Comparison of ENCODE assay signal across 20 mouse cellular contexts in the genomic region with DNA sequence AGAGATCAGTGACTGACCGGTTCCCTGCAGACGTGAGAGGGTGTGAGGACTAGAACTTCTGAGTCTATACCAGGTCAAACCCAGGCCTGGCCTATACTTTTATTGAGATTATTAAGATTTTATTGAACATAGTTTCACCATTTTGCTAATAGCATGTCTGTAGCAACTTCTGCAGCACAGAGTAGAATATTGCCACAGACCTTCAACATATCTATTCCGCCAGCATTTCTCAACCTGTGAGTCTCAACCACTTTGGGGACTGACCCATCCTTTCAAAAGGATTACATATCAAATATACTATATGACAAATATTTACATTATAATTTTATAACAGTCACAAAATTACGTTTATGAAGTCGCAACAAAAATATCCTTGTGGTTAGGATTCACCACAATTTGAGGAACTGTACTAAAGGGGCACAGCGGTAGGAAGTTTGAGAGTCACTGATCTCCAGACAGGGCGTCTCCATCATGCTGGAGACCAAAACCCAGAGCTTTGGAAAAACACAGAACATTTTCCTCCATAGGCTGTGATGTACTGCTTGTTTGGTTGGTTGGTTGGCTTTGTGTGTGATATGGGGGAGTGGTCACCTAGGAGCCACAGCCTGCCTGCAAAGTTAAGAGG.
"Had no signal": no experiment of that assay in that cellular context is flagged by ENCODE, and none has a peak within 500 bp of the region (broad histone marks: within the 10 kb centered on the region; RNA-seq: fewer than 3 reads in every experiment).

No protein-coding gene starts in this region.

- H3K4me1 ChIP-seq: midbrain, embryonic 12.5 days; midbrain, embryonic 15.5 days; neural tube, embryonic 12.5 days; neural tube, embryonic 15.5 days had no signal

- H3K36me3 ChIP-seq: midbrain, embryonic 12.5 days; midbrain, embryonic 15.5 days; neural tube, embryonic 12.5 days; neural tube, embryonic 15.5 days had no signal

- H3K27me3 ChIP-seq: limb, embryonic 12.5 days; limb, embryonic 15.5 days; midbrain, embryonic 12.5 days; midbrain, embryonic 15.5 days; neural tube, embryonic 12.5 days; neural tube, embryonic 15.5 days had no signal

- H3K9me3 ChIP-seq: limb, embryonic 12.5 days; limb, embryonic 15.5 days; midbrain, embryonic 12.5 days; midbrain, embryonic 15.5 days; neural tube, embryonic 12.5 days; neural tube, embryonic 15.5 days had no signal

- H3K4me3 ChIP-seq: limb, embryonic 12.5 days; limb, embryonic 15.5 days; midbrain, embryonic 12.5 days; midbrain, embryonic 15.5 days; neural tube, embryonic 12.5 days; neural tube, embryonic 15.5 days had no signal

- H3K27ac ChIP-seq: limb, embryonic 12.5 days; limb, embryonic 15.5 days; liver, embryonic 14.5 days; midbrain, embryonic 12.5 days; midbrain, embryonic 15.5 days; neural tube, embryonic 12.5 days; neural tube, embryonic 15.5 days; stomach, postnatal 0 days had no signal

- ATAC-seq: liver, postnatal 0 days; midbrain, embryonic 15.5 days had no signal

- H3K9ac ChIP-seq: limb, embryonic 12.5 days; limb, embryonic 15.5 days; liver, embryonic 14.5 days; liver, postnatal 0 days; lung, embryonic 14.5 days; midbrain, embryonic 12.5 days; midbrain, embryonic 15.5 days; neural tube, embryonic 12.5 days; neural tube, embryonic 15.5 days had no signal

- DNase-seq: kidney, postnatal 14 days; kidney, postnatal 4 days; left cerebral cortex, postnatal 4 days; liver, postnatal 0 days; lung, embryonic 14.5 days; lung, postnatal 36 days; right cerebral cortex, adult 18-20 months; right cerebral cortex, postnatal 14 days; right cerebral cortex, postnatal 4 days; thymus, adult 2 months; thymus, postnatal 14 days; thymus, postnatal 4 days had no signal
